Mouse (Mus musculus) gastrocnemius, adult 8-10 months (tissue): ENCODE measurements around the gene Krtap3-3. TPM values are rescaled to one million over a fixed set of nuclear protein-coding genes. Genes with fewer than 3 reads are reported as not detected.
"Not testable (repeated sequence)": the region's sequence is repeated elsewhere in the genome, so short reads cannot be mapped to it uniquely, and the experiment has no call there.

Experiments
- DNase-seq, 2 experiments: peaks; one replicate each; pipeline ENCODE4 v3.0.0; 2022; ENCODE audit warnings: low spot score in 2 of 2
- total RNA-seq, 4 experiments: library from RNA; stranded (reverse); gene quantifications; 2 replicates each; pipeline ENCODE4 v1.2.4; 2022

Gene Krtap3-3
- not detected for total RNA-seq

DNA sequence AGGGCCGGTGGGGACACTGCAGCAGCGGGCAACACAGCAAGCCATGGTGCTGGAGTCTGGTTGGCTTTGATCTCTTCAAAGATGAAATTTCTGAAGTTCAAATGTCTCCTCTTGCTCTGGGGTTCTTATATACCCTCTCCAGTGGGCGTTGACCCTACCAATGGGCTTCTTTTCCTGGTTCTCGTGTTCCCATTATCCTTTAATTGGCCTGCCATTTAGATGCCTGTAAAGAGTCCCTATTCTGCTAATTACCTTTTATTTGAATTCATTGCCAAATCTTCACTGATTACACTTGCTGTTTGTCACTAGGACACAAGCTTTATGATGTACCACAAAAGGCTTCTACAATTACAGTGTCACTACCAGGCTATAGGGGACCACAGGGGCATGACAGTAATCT is at the start of gene Krtap3-3:
Gene Krtap3-3, minus strand, starts transcription at position 101 of the 400 bp plus-strand sequence.
- DNase-seq: no peak

DNA sequence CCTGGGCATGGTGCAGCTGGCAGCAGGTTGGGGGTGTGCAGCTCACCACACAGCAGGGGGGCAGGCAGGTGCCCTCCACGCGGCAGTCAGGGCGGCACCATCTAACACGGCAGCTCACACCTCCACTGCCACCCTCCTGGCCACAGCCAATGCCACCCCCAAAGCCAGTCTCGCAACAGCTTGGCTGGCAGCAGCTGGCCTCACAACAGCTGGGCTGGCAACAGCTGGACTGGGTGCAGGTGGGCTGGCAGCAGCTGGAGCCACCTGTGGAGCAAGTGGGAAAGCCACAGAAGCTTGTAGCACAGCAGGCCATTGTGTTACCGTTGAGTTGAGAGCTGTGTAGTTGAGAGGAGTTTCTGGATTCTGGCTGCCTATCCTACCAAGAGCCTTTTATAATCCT is 47.1 kb upstream of the Krtap3-3 start, which contains the start of gene Krtap9-3:
Gene Krtap9-3, minus strand, starts transcription at position 364 of the 400 bp plus-strand sequence.
- DNase-seq: not testable (repeated sequence)

DNA sequence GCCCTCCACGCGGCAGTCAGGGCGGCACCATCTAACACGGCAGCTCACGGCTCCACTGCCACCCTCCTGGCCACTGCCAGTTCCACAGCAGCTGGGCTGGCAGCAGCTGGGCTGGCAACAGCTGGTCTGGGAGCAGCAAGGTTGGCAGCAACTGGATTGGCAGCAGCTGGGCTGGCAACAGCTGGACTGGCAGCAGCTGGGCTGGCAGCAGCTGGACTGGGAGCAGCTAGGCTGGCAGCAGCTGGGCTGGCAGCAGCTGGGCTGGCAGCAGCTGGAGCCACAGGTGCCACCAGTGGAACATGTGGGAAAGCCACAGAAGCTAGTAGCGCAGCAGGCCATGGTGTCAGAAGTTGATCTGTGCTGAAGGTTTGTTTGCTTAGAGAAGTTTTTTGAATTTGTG is 40.3 kb upstream of the Krtap3-3 start, which contains the start of gene Krtap1-3:
Gene Krtap1-3, minus strand, starts transcription at position 359 of the 400 bp plus-strand sequence.
- DNase-seq: no peak

DNA sequence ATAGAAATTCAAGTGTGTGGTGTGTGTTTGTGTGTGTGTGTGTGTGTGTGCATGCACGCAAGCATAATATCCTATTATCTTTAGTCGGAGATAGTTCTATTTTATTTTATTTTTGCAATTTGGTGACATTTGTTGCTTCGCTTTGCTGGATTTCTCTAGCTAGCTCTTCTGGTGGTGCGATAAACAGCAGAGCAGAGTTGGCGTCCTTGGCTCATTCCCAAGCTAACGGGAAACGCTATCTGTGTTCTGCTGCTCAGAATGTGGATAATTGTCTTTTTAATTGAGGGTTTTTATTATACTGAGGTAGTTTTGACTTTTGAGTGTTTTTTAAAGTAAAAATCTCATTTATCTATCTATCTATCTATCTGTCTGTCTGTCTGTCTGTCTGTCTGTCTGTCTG is 34.4 kb upstream of the Krtap3-3 start:
- DNase-seq: no peak

DNA sequence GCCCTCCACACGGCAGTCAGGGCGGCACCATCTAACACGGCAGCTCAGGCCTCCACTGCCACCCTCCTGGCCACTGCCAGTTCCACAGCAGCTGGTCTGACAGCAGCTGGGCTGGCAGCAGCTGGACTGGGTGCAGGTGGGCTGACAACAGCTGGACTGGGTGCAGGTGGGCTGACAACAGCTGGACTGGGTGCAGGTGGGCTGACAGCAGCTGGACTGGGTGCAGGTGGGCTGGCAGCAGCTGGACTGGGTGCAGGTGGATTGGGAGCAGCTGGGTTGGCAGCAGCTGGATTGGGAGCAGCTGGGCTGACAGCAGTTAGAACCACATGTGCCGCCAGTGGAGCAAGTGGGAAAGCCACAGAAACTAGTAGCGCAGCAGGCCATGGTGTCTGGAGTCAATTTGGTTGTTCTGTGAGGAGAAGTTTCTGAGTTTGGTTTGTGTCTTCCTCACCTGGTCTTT is 32.6 kb upstream of the Krtap3-3 start, which contains the start of gene Krtap1-4:
Gene Krtap1-4, minus strand, starts transcription at position 410 of the 460 bp plus-strand sequence.
- DNase-seq: no peak

DNA sequence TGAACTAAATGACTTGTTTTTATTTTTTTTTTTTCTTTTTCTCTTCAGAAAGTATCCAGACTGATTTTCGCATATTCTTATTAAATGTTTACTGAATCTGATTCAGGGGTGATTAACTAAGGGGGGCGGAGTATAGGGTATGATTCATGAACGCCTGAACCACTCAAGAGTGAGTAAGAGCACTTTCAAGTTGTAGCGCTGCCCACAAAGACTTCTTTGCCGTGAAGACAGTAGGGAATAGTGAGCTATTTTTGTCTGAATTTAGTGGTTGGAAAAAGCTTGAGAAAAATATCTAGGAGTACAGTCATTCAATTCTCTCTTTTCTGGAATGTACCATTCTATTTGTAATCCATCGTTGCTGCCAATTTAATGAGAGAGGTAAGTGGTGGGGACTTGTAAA is 30.9 kb upstream of the Krtap3-3 start:
- DNase-seq: no peak

DNA sequence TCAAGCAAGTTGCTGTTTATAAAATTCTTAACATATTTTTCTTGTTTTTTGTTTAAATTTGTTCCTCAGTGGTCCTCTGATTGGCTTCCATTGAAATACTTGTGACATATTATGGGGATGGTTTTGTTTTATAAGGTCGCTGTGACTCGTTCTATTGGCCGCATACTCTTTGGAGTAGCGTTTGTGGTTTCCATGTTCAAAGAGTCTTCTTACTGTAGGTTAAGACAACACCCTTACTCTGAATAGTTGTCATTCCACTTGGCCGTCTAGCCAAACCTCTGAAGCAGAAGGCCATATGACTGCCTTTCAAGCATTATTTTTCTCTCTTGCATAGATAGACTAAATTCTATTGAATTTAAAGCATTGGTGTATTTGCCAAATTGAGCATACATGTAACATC is 30.4 kb upstream of the Krtap3-3 start:
- DNase-seq: no peak

DNA sequence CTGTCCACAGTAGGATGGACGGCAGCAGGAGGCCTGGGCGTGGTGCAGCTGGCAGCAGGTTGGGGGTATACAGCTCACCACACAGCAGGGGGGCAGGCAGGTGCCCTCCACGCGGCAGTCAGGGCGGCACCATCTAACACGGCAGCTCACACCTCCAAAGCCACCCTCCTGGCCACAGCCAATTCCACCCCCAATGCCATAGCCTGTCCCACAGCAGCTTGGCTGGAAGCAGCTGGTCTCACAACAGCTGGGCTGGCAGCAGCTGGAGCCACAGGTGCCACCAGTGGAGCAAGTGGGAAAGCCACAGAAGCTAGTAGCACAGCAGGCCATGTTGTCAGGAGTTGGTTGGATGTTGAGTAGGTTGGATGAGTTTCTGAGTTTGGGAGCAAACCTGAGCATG is 30.0 kb upstream of the Krtap3-3 start, which contains the start of gene Krtap1-5:
Gene Krtap1-5, minus strand, starts transcription at position 381 of the 400 bp plus-strand sequence.
- no peak for DNase-seq

DNA sequence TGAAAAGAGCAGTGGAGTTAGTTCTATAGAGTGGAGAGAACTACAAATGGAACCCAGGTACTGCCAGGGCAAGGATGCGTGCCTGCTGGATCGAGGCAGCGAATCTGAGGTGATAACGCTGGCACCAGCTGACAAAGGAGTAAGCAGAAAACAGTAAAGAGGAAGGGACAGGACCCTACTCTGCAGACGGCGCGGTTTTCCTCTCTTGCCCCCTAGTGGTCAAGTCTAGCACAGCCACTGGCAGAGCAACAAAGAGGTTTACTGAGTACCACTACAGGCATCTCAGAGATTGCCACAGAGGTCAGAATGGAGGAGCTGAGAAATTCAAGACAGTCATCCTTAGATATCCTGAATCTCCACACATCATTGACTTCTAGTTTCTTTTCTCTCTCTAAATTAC is 23.4 kb upstream of the Krtap3-3 start:
- DNase-seq: no peak

DNA sequence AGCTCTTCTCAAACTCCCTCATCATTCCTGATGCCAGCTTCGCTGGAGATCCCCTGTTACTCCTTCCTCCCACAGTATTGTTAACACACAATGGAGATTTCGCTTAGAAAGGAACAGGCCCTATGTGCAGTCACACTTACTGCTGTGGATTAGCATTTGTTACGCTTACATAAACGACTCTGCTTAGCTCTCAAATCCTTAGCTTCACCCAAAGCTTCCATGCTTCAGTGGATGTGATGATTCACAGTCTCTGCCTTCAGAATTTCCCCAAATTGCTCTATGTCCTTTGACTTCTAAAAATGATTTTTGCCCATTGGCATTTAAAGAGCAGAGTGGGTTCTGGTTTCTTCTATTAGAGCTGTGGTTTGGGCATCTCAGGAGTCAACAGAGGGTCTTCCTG is 22.5 kb upstream of the Krtap3-3 start:
- no peak for DNase-seq

DNA sequence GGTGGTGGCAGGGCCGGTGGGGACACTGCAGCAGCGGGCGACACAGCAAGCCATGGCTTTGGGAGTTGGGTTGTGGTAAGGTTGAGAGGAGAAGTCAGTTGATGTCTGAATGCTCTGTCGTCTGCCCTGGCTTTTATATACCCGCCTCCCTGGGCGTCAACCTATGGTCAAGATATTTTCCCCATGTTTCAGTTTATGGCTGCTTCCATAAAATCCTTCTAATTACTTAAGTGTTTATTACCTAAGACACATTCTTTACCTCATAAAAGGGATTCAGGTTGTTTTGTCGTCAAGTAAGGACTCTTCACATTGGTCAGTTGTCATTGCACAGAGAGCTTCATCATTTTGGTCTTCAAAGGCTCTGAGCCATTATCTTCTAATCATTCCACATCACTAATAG is 15.9 kb upstream of the Krtap3-3 start, which contains the start of gene Krtap3-1:
Gene Krtap3-1, minus strand, starts transcription at position 101 of the 400 bp plus-strand sequence.
- DNase-seq: no peak

DNA sequence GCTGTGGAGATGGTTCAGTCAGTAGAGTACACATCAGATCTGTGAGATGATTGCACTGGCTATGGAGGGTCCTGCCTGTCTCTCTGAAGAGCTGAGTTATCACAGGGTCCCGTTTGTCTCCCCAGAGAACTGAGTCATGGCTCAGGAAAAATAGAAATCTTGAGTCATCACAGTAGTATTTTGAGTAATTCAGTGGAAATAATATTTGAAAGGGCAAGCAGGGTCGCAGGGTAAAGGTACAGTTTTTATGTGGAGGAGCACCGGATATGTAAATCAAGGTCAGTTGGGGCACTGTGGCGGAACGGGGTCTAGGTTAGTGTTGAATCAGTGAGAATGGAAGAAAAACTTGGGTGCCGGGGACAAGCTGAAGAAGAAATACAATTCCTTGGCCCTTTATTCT is 11.9 kb upstream of the Krtap3-3 start:
- no peak for DNase-seq

DNA sequence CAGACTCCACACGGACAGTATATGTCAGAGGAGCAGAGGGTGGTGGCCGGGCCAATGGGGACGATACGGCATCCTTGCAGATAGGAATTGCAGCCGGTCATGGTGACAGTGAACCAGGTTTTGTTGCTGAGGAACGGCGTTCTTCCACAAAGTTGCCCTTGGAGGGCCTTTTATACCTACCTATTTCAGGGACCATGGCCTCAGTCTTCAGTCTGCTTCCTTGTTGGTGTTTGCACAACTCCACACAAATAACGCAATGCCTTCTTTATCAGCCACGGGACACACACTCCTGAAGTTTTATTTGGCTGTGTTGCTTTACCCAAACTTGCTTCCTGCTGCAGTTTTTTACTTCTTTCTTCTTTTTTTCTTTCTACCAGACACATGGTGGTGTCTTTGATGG is 8.7 kb upstream of the Krtap3-3 start, which contains the start of gene Gm11939:
Gene Gm11939, minus strand, starts transcription at position 101 of the 400 bp plus-strand sequence.
- DNase-seq: no peak

DNA sequence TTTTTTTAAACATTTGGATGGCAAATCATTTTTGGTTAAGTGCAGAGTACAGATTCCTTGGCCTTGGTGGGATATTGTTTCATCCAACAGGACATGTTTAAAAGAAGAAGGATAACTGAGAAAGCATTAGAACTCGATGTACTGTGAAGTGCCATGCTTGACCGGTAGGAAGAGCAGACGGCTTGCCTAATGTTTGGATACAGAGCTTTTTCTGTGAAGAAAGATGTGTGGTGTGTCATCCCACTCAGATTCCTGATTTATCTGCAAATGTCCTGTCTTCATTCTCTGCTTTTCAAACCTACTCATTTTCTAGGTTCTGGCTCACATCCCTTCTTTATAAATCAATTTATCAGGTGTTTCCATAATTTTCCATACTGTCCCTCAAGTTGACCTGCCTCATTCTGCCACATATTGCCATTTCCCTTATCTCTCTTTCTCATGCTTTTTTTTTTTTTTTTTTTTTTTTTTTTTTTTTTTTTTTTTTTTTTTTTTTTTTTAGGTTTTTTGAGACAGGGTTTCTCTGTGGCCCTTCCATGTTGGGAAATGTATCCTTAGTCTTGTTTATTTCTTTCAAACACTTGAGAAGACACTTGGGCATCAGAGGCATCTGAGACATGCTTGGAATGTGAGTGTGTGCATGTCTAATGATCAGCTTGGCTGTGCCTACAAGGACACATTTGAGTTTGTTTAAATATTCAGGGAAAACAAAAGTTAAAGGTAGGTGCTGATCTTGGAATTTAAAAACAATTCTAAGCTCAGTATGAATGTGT is 7.5 kb upstream of the Krtap3-3 start:
- no peak for DNase-seq

DNA sequence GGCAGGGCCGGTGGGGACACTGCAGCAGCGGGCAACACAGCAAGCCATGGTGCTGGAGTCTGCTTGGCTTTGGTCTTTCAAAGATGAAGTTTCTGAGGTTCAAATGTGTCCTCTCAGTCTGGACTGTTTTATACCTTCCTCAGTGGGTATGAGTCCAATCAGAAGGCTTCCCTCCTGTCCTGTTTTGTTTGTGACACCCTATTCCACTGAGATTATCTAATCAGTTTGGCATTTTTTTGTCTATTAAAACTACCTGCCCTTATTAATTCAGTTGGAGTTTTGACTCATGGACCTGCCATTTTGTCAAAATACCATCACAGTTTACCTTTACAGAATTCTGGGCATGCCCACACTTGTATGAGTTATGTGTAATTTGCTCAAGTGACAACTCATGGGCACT is 6.1 kb upstream of the Krtap3-3 start, which contains the start of gene Krtap3-2:
Gene Krtap3-2, minus strand, starts transcription at position 101 of the 400 bp plus-strand sequence.
- no peak for DNase-seq

DNA sequence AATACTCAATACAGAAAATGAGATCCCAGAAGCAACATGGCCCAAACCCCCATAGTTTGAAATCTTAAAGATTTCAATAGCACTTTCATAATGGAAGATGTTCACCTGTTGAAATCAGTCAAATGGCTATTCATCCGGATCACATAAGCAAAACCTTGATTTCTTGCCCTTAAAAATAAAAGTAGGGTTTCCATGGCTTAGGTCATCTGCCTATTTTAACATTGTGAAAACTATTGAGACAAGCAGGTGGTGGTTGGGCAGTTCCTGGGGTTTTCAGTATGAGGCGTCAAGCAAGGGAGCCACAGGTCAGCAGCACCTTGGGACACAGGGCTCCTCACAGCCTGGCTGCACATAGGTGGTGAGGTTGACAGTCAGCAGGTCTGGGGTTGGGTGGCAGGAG is 5.5 kb upstream of the Krtap3-3 start:
- no peak for DNase-seq

DNA sequence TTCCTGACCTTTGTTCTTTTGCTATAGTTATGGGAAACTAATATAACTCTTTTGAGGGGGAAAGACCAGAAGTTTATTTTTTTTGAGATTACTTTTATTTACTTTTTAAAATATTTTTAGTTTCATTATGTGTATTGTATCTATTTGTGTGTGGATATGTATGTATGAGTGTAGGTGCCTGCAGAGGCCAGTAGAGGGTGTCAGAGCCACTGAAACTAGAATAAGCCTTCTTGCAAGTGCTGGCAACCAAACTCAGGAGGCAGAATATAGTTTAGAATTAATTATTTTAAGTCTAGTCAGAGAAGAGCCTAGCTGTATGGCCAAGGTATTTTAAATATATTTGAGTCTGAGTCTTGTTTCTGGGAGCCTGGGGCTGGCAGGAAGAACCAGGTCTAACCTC is 2.8 kb downstream of the Krtap3-3 start:
- DNase-seq: no peak

DNA sequence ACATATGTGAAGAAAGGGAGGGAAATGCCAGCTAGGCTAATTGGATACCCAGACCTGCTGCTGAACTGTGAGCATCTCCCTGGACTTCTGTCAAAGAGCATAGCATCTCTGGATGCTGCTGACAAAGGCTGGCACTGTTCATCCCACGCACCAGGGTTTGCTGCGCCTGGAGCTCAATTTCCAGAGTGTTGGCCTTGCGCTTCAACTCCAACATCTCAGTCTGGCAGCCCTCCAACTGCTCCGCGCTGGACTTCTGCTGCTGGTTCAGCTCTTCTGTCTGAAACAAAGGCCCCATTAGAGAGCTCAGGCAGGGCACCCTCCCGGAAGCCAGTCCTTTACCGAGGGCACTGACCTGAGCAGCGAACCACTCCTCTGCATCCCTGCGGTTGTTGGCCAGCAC is 10.9 kb downstream of the Krtap3-3 start:
- DNase-seq: no peak

DNA sequence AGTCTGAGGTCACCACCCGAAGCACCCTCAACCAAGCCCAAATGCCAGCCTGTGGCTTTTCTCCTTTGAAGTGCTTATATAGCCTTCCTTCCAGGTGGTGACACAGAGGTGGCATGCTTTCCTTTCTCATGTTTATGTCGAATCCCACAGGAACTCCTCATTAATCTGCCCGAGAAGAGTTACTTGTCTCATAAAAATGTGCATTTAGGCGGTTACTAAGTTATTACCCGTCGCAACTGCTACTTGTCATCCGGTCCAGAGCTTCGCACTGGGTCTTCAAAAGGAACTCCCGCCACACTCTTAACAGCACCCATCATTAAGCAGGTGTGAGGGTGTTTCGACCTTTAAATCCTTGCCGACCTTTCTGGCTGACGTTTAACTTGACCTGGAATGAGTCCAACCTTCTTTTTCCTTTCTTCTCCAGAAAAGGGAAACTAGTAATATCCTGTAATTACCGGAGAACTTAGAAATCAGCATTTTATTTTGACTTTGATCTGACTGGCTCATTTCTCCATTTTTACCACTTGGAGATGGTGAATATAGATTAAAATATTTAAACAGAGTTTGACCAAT is 29.3 kb downstream of the Krtap3-3 start, which contains the start of gene Krt39:
Gene Krt39, minus strand, starts transcription at position 51 of the 573 bp plus-strand sequence.
- no peak for DNase-seq

DNA sequence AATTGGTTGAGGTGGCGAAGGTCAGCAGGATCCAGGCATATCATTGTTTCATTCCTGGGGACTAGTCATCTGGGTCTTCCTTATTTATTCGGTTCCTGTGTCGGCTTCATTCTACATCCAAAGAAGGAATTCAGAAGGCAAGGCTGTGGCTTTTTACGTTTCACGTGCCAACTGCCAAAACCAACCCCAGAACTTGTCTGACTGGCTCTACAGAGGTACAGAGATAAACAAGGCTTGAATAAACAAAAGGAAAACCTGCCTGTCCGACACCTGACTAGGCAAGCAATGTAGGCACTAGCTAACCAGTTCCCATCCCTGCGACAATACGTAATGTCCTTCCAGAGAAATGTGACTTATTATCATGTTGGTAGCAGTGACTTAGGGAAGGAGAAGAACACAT is 36.6 kb downstream of the Krtap3-3 start:
- no peak for DNase-seq
